Mouse (Mus musculus): ENCODE results near the gene Ift22. TPM values are rescaled to one million over a fixed set of nuclear protein-coding genes. Genes with fewer than 3 reads are reported as not detected.

The Ift22 gene
- polyA plus RNA-seq, 1 experiment from 2014 or later, result 45.9 TPM

DNA sequence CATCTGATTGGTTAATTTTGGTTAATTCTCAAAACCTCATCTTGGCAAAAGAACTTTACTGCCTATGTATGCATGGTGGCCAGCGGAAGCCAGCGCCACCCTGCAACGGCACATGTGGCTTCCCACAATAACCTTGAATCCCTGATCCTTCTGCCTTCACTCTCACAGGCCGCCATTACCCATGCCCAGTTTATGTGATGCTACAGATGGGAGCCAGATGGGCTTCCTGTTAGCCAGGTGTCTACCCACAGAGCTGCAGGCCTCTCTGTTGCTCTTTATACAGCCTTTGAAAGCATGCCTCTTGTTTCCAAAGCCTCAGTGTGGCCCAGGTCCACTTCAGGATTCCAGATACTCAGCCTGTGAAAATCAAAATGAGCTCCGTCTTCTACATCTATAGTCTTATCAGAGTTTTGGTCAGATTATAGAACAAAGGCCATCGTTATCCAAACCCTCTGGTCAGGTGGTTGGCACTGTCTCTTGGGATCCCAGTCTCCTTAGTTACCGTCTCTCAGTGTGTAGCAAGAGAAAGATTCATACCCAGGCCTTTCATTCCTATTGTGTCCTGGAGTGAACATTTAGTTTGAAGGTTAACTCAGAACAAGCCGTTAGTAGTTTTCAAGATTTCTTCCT lies 9.8 kb downstream of the Ift22 start:
- H3K9me3 ChIP-seq (ENCODE audit: control insufficient read depth, low read length), result no peaks in the 10 kb centered on the region
- H3K27me3 ChIP-seq (ENCODE audit: control insufficient read depth, insufficient read depth, low read length), result no peaks in the 10 kb centered on the region

DNA sequence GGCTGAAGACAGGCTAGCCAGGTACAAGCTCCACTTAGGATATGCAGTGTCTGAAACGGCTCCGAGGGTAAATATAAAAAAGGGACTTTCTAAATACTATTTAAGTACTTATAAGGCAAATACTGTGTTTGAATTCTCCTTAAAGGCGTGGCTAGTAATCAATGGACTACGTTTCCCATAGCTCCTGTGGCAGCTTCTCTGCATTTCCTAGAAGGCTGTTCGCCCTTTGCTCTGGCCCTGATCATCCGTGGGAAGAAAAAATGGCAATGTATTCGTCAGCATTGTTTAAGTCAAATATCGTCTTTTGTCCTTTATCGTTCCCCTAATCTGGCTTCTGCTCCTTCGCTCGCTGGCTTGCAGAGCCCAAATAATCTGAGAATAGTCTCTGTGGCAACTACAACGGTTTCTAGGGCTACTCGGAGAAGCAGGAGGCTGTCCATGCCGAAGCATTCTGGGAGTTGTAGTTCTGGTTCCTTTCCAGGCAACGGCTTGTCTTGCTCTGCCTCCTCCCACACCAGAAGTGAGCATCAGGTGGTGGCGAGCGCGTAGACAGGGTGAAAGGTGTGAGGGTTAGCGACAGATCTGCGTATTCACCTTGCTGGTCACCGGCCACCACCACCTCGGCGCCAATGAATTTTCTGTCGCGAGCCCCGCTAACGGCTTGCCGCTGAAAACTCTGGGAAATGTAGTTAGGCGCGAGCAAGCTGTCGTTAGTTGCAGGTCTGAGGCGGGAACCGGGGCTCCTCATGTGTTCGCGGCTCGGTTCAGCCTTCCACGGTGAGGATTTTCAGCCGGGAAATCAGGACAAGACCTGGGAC lies 10.9 kb downstream of the Ift22 start:
- no peaks in the 10 kb centered on the region for H3K9me3 ChIP-seq (ENCODE audit: control insufficient read depth, low read length)

More for the DNA sequence above, 9.8 kb downstream of the Ift22 start:
- H3K36me3 ChIP-seq (ENCODE audit: control insufficient read depth, insufficient read depth, low read length), result peaks cover 12% of the 10 kb centered on the region
- H3K4me1 ChIP-seq (ENCODE audit: control insufficient read depth in 2 of 2, insufficient read depth in 2 of 2, low read length in 2 of 2), result peaks cover 5 to 6% of the 10 kb centered on the region in 2 experiments; a peak in 2 of 4 replicates
- no peak for ATAC-seq (ENCODE audit: insufficient number of reproducible peaks, insufficient read depth, low FRiP score, low read depth)
- no peak overlapping the region for H3K9ac ChIP-seq (ENCODE audit: low read length)
- no peak overlapping the region for H3K4me3 ChIP-seq (ENCODE audit: control insufficient read depth in 1 of 2, insufficient read depth in 1 of 2, low read depth in 1 of 2, low read length in 2 of 2)
- WGBS, result 95% methylated on average over 8 of the region's 8 CpGs
- H3K4me2 ChIP-seq (ENCODE audit: low read length), result no peak overlapping the region
- H3K27ac ChIP-seq (replicated peaks in 1 of 2; ENCODE audit: control insufficient read depth in 1 of 2, insufficient read depth in 1 of 2, low read depth in 2 of 2, low read length in 2 of 2), result no peak overlapping the region

DNA sequence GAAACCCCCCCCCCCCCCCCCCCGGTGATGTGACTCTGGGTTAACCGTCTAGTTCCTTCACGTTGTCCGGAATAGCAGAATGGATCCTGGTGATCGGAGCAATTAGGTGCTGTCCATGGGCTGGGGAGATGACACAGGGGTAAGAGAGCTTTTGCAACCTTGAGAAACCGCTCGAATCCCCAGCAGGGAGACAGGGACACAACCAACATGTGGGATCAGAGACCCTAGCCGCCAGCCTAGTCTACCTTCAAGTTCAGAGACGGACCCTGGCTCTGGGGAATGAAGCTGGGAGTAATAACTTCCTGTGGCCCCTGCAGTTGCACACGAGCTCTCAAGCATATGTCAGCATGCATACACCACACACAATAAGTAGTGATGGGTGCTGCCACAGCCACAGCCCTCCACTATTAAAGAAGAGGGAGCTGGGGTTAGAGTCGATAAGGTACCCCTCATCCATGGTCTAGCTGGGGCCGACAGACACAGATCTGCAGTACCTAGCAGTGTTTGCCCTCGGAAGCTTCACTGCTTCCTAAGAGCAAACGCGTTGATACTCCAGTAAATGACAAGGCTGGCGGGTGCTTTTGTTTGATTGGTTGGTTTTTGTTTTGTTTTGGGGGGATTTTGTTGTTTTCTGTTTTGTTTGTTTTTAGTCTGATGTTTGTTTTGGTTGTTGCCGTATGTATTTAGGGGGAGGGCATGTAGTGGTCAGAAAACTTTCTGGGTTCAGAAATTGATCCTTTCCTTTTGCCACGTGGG lies 11.8 kb downstream of the Ift22 start:
- ATAC-seq (ENCODE audit: insufficient number of reproducible peaks, insufficient read depth, low FRiP score, low read depth), result no peak
- H3K9me3 ChIP-seq (ENCODE audit: control insufficient read depth, low read length), result no peaks in the 10 kb centered on the region
- 23% methylated on average over 17 of the region's 18 CpGs for WGBS

More for the DNA sequence above, 10.9 kb downstream of the Ift22 start:
- peak; percentile 77 for ATAC-seq (ENCODE audit: insufficient number of reproducible peaks, insufficient read depth, low FRiP score, low read depth)
- peak overlapping the region; percentile 81 for H3K9ac ChIP-seq (ENCODE audit: low read length)
- H3K27me3 ChIP-seq (ENCODE audit: control insufficient read depth, insufficient read depth, low read length), result no peaks in the 10 kb centered on the region
- peak overlapping the region; percentile 63 to 70 for H3K4me3 ChIP-seq (ENCODE audit: control insufficient read depth in 1 of 2, insufficient read depth in 1 of 2, low read depth in 1 of 2, low read length in 2 of 2)
- peaks cover 5 to 6% of the 10 kb centered on the region in 2 experiments; a peak in 2 of 4 replicates for H3K4me1 ChIP-seq (ENCODE audit: control insufficient read depth in 2 of 2, insufficient read depth in 2 of 2, low read length in 2 of 2)
- H3K36me3 ChIP-seq (ENCODE audit: control insufficient read depth, insufficient read depth, low read length), result 0 out of 2 replicates have a peak, but pooled peaks cover under 1% of the 10 kb centered on the region
- 3% methylated on average over 38 of the region's 38 CpGs for WGBS
- no peak overlapping the region for H3K27ac ChIP-seq (replicated peaks in 1 of 2; ENCODE audit: control insufficient read depth in 1 of 2, insufficient read depth in 1 of 2, low read depth in 2 of 2, low read length in 2 of 2)
- peak overlapping the region; percentile 93 for H3K4me2 ChIP-seq (ENCODE audit: low read length)

DNA sequence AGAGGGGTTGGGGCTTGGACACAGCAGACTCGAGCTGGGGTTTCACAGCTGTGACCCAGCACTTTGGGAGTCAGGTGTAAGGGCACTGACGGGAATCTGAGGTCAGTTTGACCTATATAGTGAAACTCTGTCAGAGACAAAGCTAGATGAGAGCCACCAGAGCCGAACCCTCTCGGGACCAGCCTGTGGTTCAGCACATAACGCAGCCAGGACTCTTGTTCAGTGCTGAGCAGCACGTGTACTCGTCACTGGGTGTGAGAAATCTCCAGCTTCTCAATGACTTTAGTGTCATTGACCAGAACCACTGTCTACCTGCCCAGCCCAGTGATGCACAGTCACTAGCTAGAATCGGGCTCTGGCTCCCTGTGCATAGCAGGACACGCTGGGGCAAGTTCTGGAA lies 14.9 kb downstream of the Ift22 start:
- Histone ChIP-seq H3K4me3 (ENCODE audit: control insufficient read depth in 1 of 2, insufficient read depth in 1 of 2, low read depth in 1 of 2, low read length in 2 of 2) (no peak overlapping the region), H3K36me3 (ENCODE audit: control insufficient read depth, insufficient read depth, low read length) (no peaks in the 10 kb centered on the region), H3K9ac (ENCODE audit: low read length) (no peak overlapping the region), H3K27ac (replicated peaks in 1 of 2; ENCODE audit: control insufficient read depth in 1 of 2, insufficient read depth in 1 of 2, low read depth in 2 of 2, low read length in 2 of 2) (no peak overlapping the region), H3K9me3 (ENCODE audit: control insufficient read depth, low read length) (no peaks in the 10 kb centered on the region), H3K27me3 (ENCODE audit: control insufficient read depth, insufficient read depth, low read length) (no peaks in the 10 kb centered on the region), H3K4me1 (ENCODE audit: control insufficient read depth in 2 of 2, insufficient read depth in 2 of 2, low read length in 2 of 2) (peaks cover 5 to 6% of the 10 kb centered on the region in 2 experiments; a peak in 2 of 4 replicates), H3K4me2 (ENCODE audit: low read length) (no peak overlapping the region)
- 84% methylated on average over 9 of the region's 9 CpGs for WGBS
- ATAC-seq (ENCODE audit: insufficient number of reproducible peaks, insufficient read depth, low FRiP score, low read depth), result no peak

More for the DNA sequence above, 11.8 kb downstream of the Ift22 start:
- H3K27me3 ChIP-seq (ENCODE audit: control insufficient read depth, insufficient read depth, low read length), result no peaks in the 10 kb centered on the region
- no peaks in the 10 kb centered on the region for H3K36me3 ChIP-seq (ENCODE audit: control insufficient read depth, insufficient read depth, low read length)
- peak overlapping the region; percentile 93 for H3K4me2 ChIP-seq (ENCODE audit: low read length)
- peaks cover 5 to 6% of the 10 kb centered on the region in 2 experiments; a peak in 2 of 4 replicates for H3K4me1 ChIP-seq (ENCODE audit: control insufficient read depth in 2 of 2, insufficient read depth in 2 of 2, low read length in 2 of 2)
- peak overlapping the region; percentile 63 to 70 for H3K4me3 ChIP-seq (ENCODE audit: control insufficient read depth in 1 of 2, insufficient read depth in 1 of 2, low read depth in 1 of 2, low read length in 2 of 2)
- H3K9ac ChIP-seq (ENCODE audit: low read length), result peak overlapping the region; percentile 81
- no peak overlapping the region for H3K27ac ChIP-seq (replicated peaks in 1 of 2; ENCODE audit: control insufficient read depth in 1 of 2, insufficient read depth in 1 of 2, low read depth in 2 of 2, low read length in 2 of 2)

DNA sequence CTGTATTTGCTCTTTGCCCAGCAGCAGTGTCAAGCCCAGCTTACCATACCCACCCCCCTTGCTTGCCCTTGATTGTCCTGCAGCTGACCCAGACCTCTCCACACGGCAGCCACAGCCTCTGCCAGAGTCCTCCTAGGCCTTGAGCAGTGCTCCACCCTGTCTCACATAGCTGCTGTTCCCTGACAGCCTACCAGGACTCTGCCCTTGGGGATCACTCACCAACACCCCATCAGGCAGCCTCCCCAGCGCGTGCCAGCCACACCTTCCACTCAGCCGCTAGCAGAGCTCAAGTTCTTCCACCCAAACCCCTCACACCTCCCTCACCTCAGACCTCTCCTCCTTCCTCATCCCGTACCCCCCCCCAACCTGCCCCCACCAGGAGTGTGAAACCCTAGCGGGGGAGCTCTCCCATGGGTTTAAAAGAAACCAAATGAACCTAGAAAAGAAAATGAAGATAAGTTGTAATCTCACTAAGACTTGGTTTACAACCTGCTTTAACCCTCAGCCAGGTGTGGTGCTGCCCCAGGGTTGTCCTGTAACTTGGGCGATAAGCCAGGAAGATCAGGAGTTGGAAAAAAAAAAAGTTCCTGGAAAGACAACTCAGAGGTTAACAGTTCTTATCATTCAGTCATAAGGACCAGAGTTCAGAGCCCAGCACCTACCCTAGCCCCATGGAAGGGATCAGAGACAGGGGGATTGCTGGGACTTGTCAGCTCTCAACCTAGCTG lies 16.0 kb downstream of the Ift22 start:
- Histone ChIP-seq H3K4me3 (ENCODE audit: control insufficient read depth in 1 of 2, insufficient read depth in 1 of 2, low read depth in 1 of 2, low read length in 2 of 2) (no peak overlapping the region), H3K4me2 (ENCODE audit: low read length) (no peak overlapping the region), H3K4me1 (ENCODE audit: control insufficient read depth in 2 of 2, insufficient read depth in 2 of 2, low read length in 2 of 2) (peaks cover 5 to 6% of the 10 kb centered on the region in 2 experiments; a peak in 2 of 4 replicates), H3K27ac (replicated peaks in 1 of 2; ENCODE audit: control insufficient read depth in 1 of 2, insufficient read depth in 1 of 2, low read depth in 2 of 2, low read length in 2 of 2) (no peak overlapping the region), H3K9me3 (ENCODE audit: control insufficient read depth, low read length) (no peaks in the 10 kb centered on the region), H3K27me3 (ENCODE audit: control insufficient read depth, insufficient read depth, low read length) (no peaks in the 10 kb centered on the region), H3K36me3 (ENCODE audit: control insufficient read depth, insufficient read depth, low read length) (no peaks in the 10 kb centered on the region), H3K9ac (ENCODE audit: low read length) (no peak overlapping the region)
- 47% methylated on average over 7 of the region's 7 CpGs for WGBS
- no peak for ATAC-seq (ENCODE audit: insufficient number of reproducible peaks, insufficient read depth, low FRiP score, low read depth)

DNA sequence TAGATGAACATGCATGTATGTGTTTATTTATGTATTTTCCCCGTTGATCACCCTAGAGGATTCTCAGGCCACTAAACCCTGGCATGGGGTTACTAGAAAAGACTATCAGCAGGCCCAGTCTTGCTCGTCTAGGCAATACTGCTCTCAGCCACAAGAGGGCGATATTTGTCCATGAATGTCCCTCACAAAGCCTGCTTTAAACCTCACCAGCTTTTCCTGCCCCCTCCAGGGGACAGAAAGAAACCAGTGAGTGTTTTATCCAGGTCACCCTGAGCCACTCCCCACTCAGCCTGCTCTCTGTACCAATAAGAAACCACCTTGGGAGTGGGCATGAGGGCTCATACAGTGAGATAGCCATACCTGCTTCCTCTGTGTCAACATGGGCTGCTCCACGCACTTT lies 21.1 kb downstream of the Ift22 start:
- H3K4me3 ChIP-seq (ENCODE audit: control insufficient read depth in 1 of 2, insufficient read depth in 1 of 2, low read depth in 1 of 2, low read length in 2 of 2), result no peak overlapping the region
- H3K4me2 ChIP-seq (ENCODE audit: low read length), result no peak overlapping the region
- no peak overlapping the region for H3K27ac ChIP-seq (replicated peaks in 1 of 2; ENCODE audit: control insufficient read depth in 1 of 2, insufficient read depth in 1 of 2, low read depth in 2 of 2, low read length in 2 of 2)
- H3K4me1 ChIP-seq (ENCODE audit: control insufficient read depth in 2 of 2, insufficient read depth in 2 of 2, low read length in 2 of 2), result no peaks in the 10 kb centered on the region; a peak in 1 of 4 replicates
- no peaks in the 10 kb centered on the region for H3K9me3 ChIP-seq (ENCODE audit: control insufficient read depth, low read length)
- peak; percentile 59; the same call in 1 of the 2 replicates for ATAC-seq (ENCODE audit: insufficient number of reproducible peaks, insufficient read depth, low FRiP score, low read depth)
- H3K36me3 ChIP-seq (ENCODE audit: control insufficient read depth, insufficient read depth, low read length), result no peaks in the 10 kb centered on the region
- no peaks in the 10 kb centered on the region for H3K27me3 ChIP-seq (ENCODE audit: control insufficient read depth, insufficient read depth, low read length)
- WGBS, result 18% methylated on average over 4 of the region's 4 CpGs
- no peak overlapping the region for H3K9ac ChIP-seq (ENCODE audit: low read length)

DNA sequence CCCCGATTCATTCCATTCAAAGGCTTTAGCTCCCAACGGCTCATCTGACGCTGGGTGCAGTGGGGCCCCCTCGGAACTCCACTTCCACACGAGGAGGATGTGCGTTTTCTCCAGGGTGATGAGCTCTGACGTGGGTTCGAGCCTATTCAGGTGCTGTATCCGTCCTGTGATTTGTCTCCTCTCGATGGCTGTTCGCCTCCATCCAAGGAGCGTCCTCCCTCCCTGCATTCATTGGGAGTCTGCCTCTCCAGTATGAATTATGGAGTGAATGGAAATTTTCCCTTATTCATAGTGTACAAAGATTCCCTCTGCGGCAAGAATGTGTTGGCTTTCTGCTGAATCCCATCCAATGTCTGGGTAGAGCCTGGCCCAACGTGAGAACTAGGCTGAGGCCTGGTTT lies 23.9 kb downstream of the Ift22 start:
- Histone ChIP-seq H3K4me3 (ENCODE audit: control insufficient read depth in 1 of 2, insufficient read depth in 1 of 2, low read depth in 1 of 2, low read length in 2 of 2) (no peak overlapping the region), H3K27me3 (ENCODE audit: control insufficient read depth, insufficient read depth, low read length) (no peaks in the 10 kb centered on the region), H3K36me3 (ENCODE audit: control insufficient read depth, insufficient read depth, low read length) (no peaks in the 10 kb centered on the region), H3K4me1 (ENCODE audit: control insufficient read depth in 2 of 2, insufficient read depth in 2 of 2, low read length in 2 of 2) (no peaks in the 10 kb centered on the region; a peak in 1 of 4 replicates), H3K4me2 (ENCODE audit: low read length) (no peak overlapping the region), H3K9ac (ENCODE audit: low read length) (no peak overlapping the region), H3K9me3 (ENCODE audit: control insufficient read depth, low read length) (no peaks in the 10 kb centered on the region), H3K27ac (replicated peaks in 1 of 2; ENCODE audit: control insufficient read depth in 1 of 2, insufficient read depth in 1 of 2, low read depth in 2 of 2, low read length in 2 of 2) (no peak overlapping the region)
- ATAC-seq (ENCODE audit: insufficient number of reproducible peaks, insufficient read depth, low FRiP score, low read depth), result no peak
- 82% methylated on average over 14 of the region's 14 CpGs for WGBS

Data from heart, embryonic 14.5 days (tissue).